Mouse (Mus musculus) kidney, embryonic 14.5 days (tissue): ENCODE results near the gene Sdad1. TPM values are rescaled to one million over a fixed set of nuclear protein-coding genes. Genes with fewer than 3 reads are reported as not detected.

Experiments
- ATAC-seq: fragments of 200-750 bp; cut with Nextera tagmentation; 2 replicates; pipeline ENCODE4 v1.8.0; 2017; ENCODE audit warnings: moderate number of reproducible peaks, mild to moderate bottlenecking, moderate TSS enrichment, moderate library complexity; ENCODE audit not compliant: low FRiP score, low TSS enrichment
- H3K27ac ChIP-seq: fragments of 300-500 bp; sonication (generic); 2 replicates; pipeline ENCODE4 v1.5.1; 2014; ENCODE audit warnings: low read depth, mild to moderate bottlenecking, low read length, moderate library complexity, mixed read lengths
- H3K27me3 ChIP-seq: fragments of 300-500 bp; sonication (generic); 2 replicates; pipeline ENCODE4 v1.6.1; 2014; ENCODE audit warnings: mild to moderate bottlenecking, low read length; ENCODE audit not compliant: control insufficient read depth, insufficient read depth
- H3K36me3 ChIP-seq: fragments of 300-500 bp; sonication (generic); 2 replicates; pipeline ENCODE4 v1.6.1; 2014; ENCODE audit warnings: low read length, mixed read lengths; ENCODE audit not compliant: control insufficient read depth, insufficient read depth
- H3K4me1 ChIP-seq: fragments of 300-500 bp; sonication (generic); 2 replicates; pipeline ENCODE4 v1.6.1; 2014; ENCODE audit warnings: low read length, mixed read lengths; ENCODE audit not compliant: control insufficient read depth, insufficient read depth
- H3K4me2 ChIP-seq: fragments of 300-500 bp; sonication (generic); replicated peaks from 2 replicates; pipeline ENCODE4 v1.6.1; 2014; ENCODE audit warnings: low read depth, mild to moderate bottlenecking, low read length
- H3K4me3 ChIP-seq: fragments of 300-500 bp; sonication (generic); 2 replicates; pipeline ENCODE4 v1.5.1; 2014; ENCODE audit warnings: mild to moderate bottlenecking, low read length
- H3K9ac ChIP-seq: fragments of 300-500 bp; sonication (generic); 2 replicates; pipeline ENCODE4 v1.6.1; 2014; ENCODE audit warnings: low read depth, mild to moderate bottlenecking, low read length, moderate library complexity
- H3K9me3 ChIP-seq: fragments of 300-500 bp; sonication (generic); 2 replicates; pipeline ENCODE4 v1.6.1; 2016; ENCODE audit warnings: low read length; ENCODE audit not compliant: control insufficient read depth
- WGBS: fragments of 180-500 bp; shearing (Covaris S2); extraction: QIAGEN DNeasy Blood & Tissue Kit; methylation state at CpG from one replicate; pipeline ENCODE4 v1.1.7; 2014; 5-methylcytosine and 5-hydroxymethylcytosine counted together
- polyA plus RNA-seq: library from polyadenylated mRNA; unstranded; fragments of >200 nt; fragmentation: Nextera tagmentation; extraction: Ambion mirVana; gene quantifications from 2 replicates; pipeline ENCODE4 v1.2.1, GENCODE M21; 2014

Gene Sdad1
- polyA plus RNA-seq, 1 experiment from 2014 or later = 62.6 TPM

DNA sequence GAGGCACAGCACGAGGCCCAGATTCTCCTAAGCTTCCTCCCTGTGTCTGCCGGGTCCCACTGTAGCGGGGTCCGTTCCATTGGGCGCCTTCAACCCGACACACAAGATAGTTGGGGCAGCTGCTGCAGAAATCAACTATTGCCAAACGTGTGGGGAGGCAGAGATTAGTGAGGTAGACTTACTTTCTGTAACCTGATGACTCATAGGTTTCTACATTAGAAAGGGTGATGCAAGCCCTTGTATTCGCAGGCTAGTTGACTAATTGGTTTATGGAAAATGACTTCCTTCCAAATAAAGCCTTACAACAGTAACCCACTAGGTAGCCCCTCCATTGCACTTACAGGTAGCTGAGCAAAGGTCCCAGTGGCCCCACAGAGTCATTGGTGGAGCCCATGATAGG, 47.6 kb downstream of the Sdad1 start:
- ATAC-seq = no peak
- Histone ChIP-seq H3K4me3 (no peak overlapping the region), H3K27me3 (no peaks in the 10 kb centered on the region), H3K36me3 (no peaks in the 10 kb centered on the region), H3K27ac (no peak overlapping the region), H3K9me3 (no peaks in the 10 kb centered on the region), H3K9ac (no peak overlapping the region), H3K4me2 (no peak overlapping the region), H3K4me1 (peaks cover 8% of the 10 kb centered on the region; the same call in 1 of the 2 replicates)
- WGBS = 86% methylated on average over 8 of the region's 8 CpGs

DNA sequence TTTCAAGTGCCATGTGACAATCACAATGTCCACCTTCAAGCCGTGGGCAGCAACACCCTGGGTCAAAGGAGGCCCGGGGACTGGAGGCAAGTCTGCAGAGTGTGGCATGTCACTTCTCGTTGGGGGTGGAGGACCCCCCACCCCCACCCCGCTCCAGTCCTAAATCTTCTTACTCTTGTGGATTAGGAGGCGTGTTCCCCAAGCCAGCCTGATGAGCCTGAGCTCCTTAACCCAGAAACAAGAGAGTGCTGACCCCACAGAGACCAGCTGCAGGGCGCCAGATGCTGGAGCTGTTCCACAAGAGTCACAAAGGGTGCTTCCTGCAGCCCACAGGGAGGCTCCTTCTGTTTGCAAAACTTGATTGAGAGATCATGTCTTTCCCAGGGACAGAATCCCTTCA, 54.1 kb downstream of the Sdad1 start, which contains the start of gene Ppef2:
Gene Ppef2, minus strand, starts transcription at position 61 of the 400 bp plus-strand sequence.
- Histone ChIP-seq H3K27me3 (no peaks in the 10 kb centered on the region), H3K9ac (no peak within 1 kb of the TSS), H3K9me3 (no peaks in the 10 kb centered on the region), H3K4me2 (no peak within 1 kb of the TSS), H3K36me3 (no peaks in the 10 kb centered on the region), H3K27ac (no peak within 1 kb of the TSS; the same call in 1 of the 2 replicates), H3K4me1 (peaks cover 15% of the 10 kb centered on the region; the same call in 1 of the 2 replicates), H3K4me3 (no peak within 1 kb of the TSS)
- peak; percentile 40; the same call in 1 of the 2 replicates for ATAC-seq
- WGBS = 13% methylated on average over 6 of the region's 6 CpGs

DNA sequence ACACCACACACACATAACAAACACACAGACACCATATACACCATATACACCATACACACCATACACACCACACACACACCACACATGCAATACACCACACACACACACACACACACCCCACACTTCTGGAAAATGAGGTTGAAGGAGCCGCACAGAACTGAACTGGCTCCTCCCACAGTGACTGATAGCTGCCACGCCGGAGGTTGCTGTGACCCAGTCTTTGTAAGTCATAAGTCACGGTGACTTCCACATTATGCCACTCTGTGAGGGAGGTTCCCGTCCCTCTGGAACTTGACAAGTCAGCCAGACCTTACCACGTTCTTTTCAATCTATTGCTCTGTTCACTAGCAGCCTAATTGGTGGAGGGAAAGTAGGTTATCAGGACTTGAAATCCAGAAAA, 55.8 kb downstream of the Sdad1 start:
- Histone ChIP-seq H3K4me1 (peaks cover 15% of the 10 kb centered on the region; the same call in 1 of the 2 replicates), H3K9ac (no peak overlapping the region), H3K9me3 (no peaks in the 10 kb centered on the region), H3K4me3 (no peak overlapping the region), H3K27ac (no peak overlapping the region), H3K36me3 (no peaks in the 10 kb centered on the region), H3K4me2 (no peak overlapping the region), H3K27me3 (no peaks in the 10 kb centered on the region)
- 30% methylated on average over 6 of the region's 6 CpGs for WGBS
- ATAC-seq = no peak

GRCm38 (mm10) chr5:92252797-92253343, 57.4 kb downstream of the Sdad1 start:
- Histone ChIP-seq H3K9me3 (no peaks in the 10 kb centered on the region), H3K4me2 (no peak overlapping the region), H3K4me3 (no peak overlapping the region), H3K4me1 (peaks cover 12% of the 10 kb centered on the region; the same call in 1 of the 2 replicates), H3K36me3 (no peaks in the 10 kb centered on the region), H3K9ac (no peak overlapping the region), H3K27ac (no peak overlapping the region), H3K27me3 (no peaks in the 10 kb centered on the region)
- WGBS = 36% methylated on average over 18 of the region's 18 CpGs
- no peak for ATAC-seq

DNA sequence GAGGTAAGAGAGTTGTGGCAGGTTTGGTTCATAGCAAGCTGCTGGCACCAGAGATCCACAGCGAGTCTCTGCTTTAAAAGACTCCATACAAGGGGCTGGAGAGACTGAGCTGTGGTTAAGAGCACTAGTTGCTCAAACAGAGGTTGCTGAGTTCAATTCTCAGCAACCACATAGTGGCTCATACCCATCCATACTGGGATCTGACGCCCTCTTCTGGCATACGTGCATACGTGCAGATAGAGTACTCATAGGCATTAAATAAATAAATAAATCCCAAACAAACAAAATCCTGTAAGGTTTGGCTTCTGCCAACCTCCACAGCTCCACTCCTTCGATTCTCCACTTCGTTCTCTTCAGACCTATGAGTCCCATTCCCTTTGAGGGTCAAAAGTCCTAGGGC, 58.2 kb downstream of the Sdad1 start:
- Histone ChIP-seq H3K4me3 (no peak overlapping the region), H3K27ac (no peak overlapping the region), H3K36me3 (no peaks in the 10 kb centered on the region), H3K4me2 (no peak overlapping the region), H3K9ac (no peak overlapping the region), H3K27me3 (no peaks in the 10 kb centered on the region), H3K4me1 (peaks cover 9% of the 10 kb centered on the region; the same call in 1 of the 2 replicates), H3K9me3 (no peaks in the 10 kb centered on the region)
- no peak for ATAC-seq
- WGBS = 94% methylated on average over 6 of the region's 6 CpGs

- ATAC-seq = no peak
- no peak overlapping the region for H3K4me3 ChIP-seq
- H3K9ac ChIP-seq = no peak overlapping the region
- H3K4me1 ChIP-seq = no peaks in the 10 kb centered on the region
- no peak overlapping the region for H3K27ac ChIP-seq
- H3K9me3 ChIP-seq = no peaks in the 10 kb centered on the region
- no peaks in the 10 kb centered on the region for H3K27me3 ChIP-seq
- no peaks in the 10 kb centered on the region for H3K36me3 ChIP-seq
- H3K4me2 ChIP-seq = no peak overlapping the region
- WGBS = 79% methylated on average over 11 of the region's 11 CpGs
Observed at GRCm38 (mm10) chr5:92248614-92249013, 61.7 kb downstream of the Sdad1 start.

DNA sequence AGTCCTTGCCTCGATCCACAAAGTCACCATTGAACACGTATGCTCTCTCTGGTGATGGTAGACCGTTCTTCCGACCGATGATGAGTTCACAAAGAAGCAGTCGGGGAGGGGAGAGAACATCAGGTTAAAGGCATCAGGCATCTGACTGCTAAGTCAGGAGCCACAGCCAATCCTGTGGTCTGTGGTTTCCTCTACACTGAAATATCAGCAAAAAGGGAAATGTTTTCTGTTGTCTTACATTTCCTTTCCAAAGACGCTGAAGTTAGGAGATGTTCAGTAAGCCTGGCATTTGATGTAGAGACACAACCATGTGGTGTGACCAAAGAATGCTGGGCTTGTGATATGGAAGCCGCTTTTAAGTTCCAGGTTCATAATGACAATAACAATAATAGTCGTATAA, 64.8 kb downstream of the Sdad1 start:
- Histone ChIP-seq H3K27ac (no peak overlapping the region), H3K4me2 (no peak overlapping the region), H3K4me3 (no peak overlapping the region), H3K36me3 (no peaks in the 10 kb centered on the region), H3K9me3 (no peaks in the 10 kb centered on the region), H3K4me1 (no peaks in the 10 kb centered on the region), H3K9ac (no peak overlapping the region), H3K27me3 (no peaks in the 10 kb centered on the region)
- WGBS = 90% methylated on average over 9 of the region's 9 CpGs
- ATAC-seq = no peak

GRCm38 (mm10) chr5:92244900-92245299, 65.4 kb downstream of the Sdad1 start:
- no peak overlapping the region for H3K9ac ChIP-seq
- 97% methylated on average over 2 of the region's 2 CpGs for WGBS
- no peak overlapping the region for H3K27ac ChIP-seq
- no peaks in the 10 kb centered on the region for H3K4me1 ChIP-seq
- no peak overlapping the region for H3K4me3 ChIP-seq
- H3K27me3 ChIP-seq = no peaks in the 10 kb centered on the region
- no peaks in the 10 kb centered on the region for H3K9me3 ChIP-seq
- H3K4me2 ChIP-seq = no peak overlapping the region
- ATAC-seq = no peak
- no peaks in the 10 kb centered on the region for H3K36me3 ChIP-seq

GRCm38 (mm10) chr5:92240769-92241168, 69.5 kb downstream of the Sdad1 start:
- Histone ChIP-seq H3K4me2 (no peak overlapping the region), H3K4me3 (no peak overlapping the region), H3K9me3 (no peaks in the 10 kb centered on the region), H3K27ac (no peak overlapping the region), H3K36me3 (no peaks in the 10 kb centered on the region), H3K9ac (no peak overlapping the region), H3K4me1 (no peaks in the 10 kb centered on the region), H3K27me3 (no peaks in the 10 kb centered on the region)
- ATAC-seq = no peak
- 92% methylated on average over 12 of the region's 12 CpGs for WGBS
